Mouse (Mus musculus) myocyte (in vitro differentiated cells): ENCODE results near the gene Vps26b. TPM values are rescaled to one million over a fixed set of nuclear protein-coding genes. Genes with fewer than 3 reads are reported as not detected.

ENCODE experiments used
- H3K27me3 ChIP-seq: one replicate; pipeline ENCODE4 v1.6.1; 2011; ENCODE audit not compliant: control insufficient read depth, insufficient read depth, insufficient read length
- H3K36me3 ChIP-seq: one replicate; pipeline ENCODE4 v1.6.1; 2011; ENCODE audit not compliant: control insufficient read depth, insufficient read depth
- H3K4me2 ChIP-seq: one replicate; pipeline ENCODE4 v1.6.1; 2011; ENCODE audit warnings: low read depth, control low read depth
- H3K4me3 ChIP-seq: one replicate; pipeline ENCODE4 v1.5.1; 2011; ENCODE audit warnings: mild to moderate bottlenecking, control low read depth, moderate library complexity
- H3K79me2 ChIP-seq: one replicate; pipeline ENCODE4 v1.6.1; 2011; ENCODE audit not compliant: control insufficient read depth, insufficient read depth
- H3ac ChIP-seq: one replicate; pipeline ENCODE4 v1.6.1; 2011; ENCODE audit not compliant: control insufficient read depth, insufficient read length
- CEBPB ChIP-seq: IDR thresholded peaks from 2 replicates; pipeline ENCODE4 v1.6.1; 2011; ENCODE audit warnings: mild to moderate bottlenecking, moderate library complexity; ENCODE audit not compliant: poor library complexity, insufficient read depth, severe bottlenecking
- E2F4 ChIP-seq: IDR thresholded peaks from one replicate; pipeline ENCODE4 v1.6.1; 2011; ENCODE audit warnings: mild to moderate bottlenecking, control low read depth, moderate library complexity; ENCODE audit not compliant: insufficient read depth
- MAX ChIP-seq: IDR thresholded peaks from one replicate; pipeline ENCODE4 v1.6.1; 2011; ENCODE audit warnings: low read depth, mild to moderate bottlenecking, control low read depth
- MYOD1 ChIP-seq, 3 experiments: IDR thresholded peaks; one replicate each; pipeline ENCODE4 v1.6.1; 2011; ENCODE audit warnings: control low read depth in 2 of 3, low read depth in 2 of 3, mild to moderate bottlenecking in 2 of 3, moderate library complexity in 1 of 3; ENCODE audit not compliant: insufficient read length in 2 of 3, control insufficient read depth in 1 of 3
- MYOG ChIP-seq, 3 experiments: IDR thresholded peaks; one replicate each; pipeline ENCODE4 v1.6.1; 2011; ENCODE audit warnings: control low read depth in 2 of 3, low read depth in 2 of 3, mild to moderate bottlenecking in 2 of 3; ENCODE audit not compliant: insufficient read length in 2 of 3, control insufficient read depth in 1 of 3, insufficient read depth in 1 of 3
- POLR2A ChIP-seq: IDR thresholded peaks from one replicate; pipeline ENCODE4 v1.6.1; 2011; ENCODE audit warnings: low read depth, mild to moderate bottlenecking, control low read depth, moderate library complexity; ENCODE audit not compliant: insufficient read length
- POLR2AphosphoS2 ChIP-seq: IDR thresholded peaks from one replicate; pipeline ENCODE4 v1.6.1; 2011; ENCODE audit warnings: low read depth, control low read depth; ENCODE audit not compliant: insufficient read length
- REST ChIP-seq: IDR thresholded peaks from one replicate; pipeline ENCODE4 v1.6.1; 2011; ENCODE audit warnings: mild to moderate bottlenecking, control low read depth, moderate library complexity; ENCODE audit not compliant: insufficient read depth, insufficient read length
- SRF ChIP-seq: IDR thresholded peaks from one replicate; pipeline ENCODE4 v1.6.1; 2011; ENCODE audit warnings: low read depth; ENCODE audit not compliant: control insufficient read depth, insufficient read length
- TCF12 ChIP-seq: IDR thresholded peaks from one replicate; pipeline ENCODE4 v1.6.1; 2011; ENCODE audit warnings: mild to moderate bottlenecking, control low read depth; ENCODE audit not compliant: poor library complexity, insufficient read depth, severe bottlenecking
- TCF3 ChIP-seq: IDR thresholded peaks from one replicate; pipeline ENCODE4 v1.6.1; 2011; ENCODE audit warnings: low read depth, control low read depth; ENCODE audit not compliant: insufficient read length
- USF1 ChIP-seq: IDR thresholded peaks from one replicate; pipeline ENCODE4 v1.6.1; 2011; ENCODE audit warnings: low read depth, mild to moderate bottlenecking, control low read depth, moderate library complexity
- polyA plus RNA-seq: library from polyadenylated mRNA; unstranded; fragments of >200 nt; fragmentation: generic; extraction: Trizol; gene quantifications from one replicate; pipeline ENCODE4 v1.2.1, GENCODE M21; 2012; ENCODE audit warnings: missing spikeins

Gene Vps26b
- polyA plus RNA-seq, 1 experiment = 31.7 TPM

GRCm38 (mm10) chr9:26985090-26985613, 44.7 kb downstream of the Vps26b start:
- peaks cover 23% of the 10 kb centered on the region for H3K36me3 ChIP-seq
- no peak for TF ChIP-seq USF1
- TF ChIP-seq TCF12 = no peak
- TF ChIP-seq MYOG (IDR thresholded peaks at IDR 0.05; ENCODE audit: control insufficient read depth in 1 of 3, insufficient read depth in 1 of 3, insufficient read length in 2 of 3, low read depth in 2 of 3) = no peak
- no peak for TF ChIP-seq CEBPB
- TF ChIP-seq POLR2A = no peak
- TF ChIP-seq SRF = no peak
- no peak for TF ChIP-seq TCF3
- TF ChIP-seq E2F4 = no peak
- no peak for TF ChIP-seq MYOD1 (IDR thresholded peaks at IDR 0.05; ENCODE audit: control insufficient read depth in 1 of 3, insufficient read length in 2 of 3, low read depth in 2 of 3)
- no peak for TF ChIP-seq MAX
- TF ChIP-seq REST = no peak
- TF ChIP-seq POLR2AphosphoS2 = no peak

GRCm38 (mm10) chr9:26978776-26979175, 51.1 kb downstream of the Vps26b start:
- Histone ChIP-seq H3ac (no peak overlapping the region), H3K4me2 (no peak overlapping the region), H3K27me3 (no peaks in the 10 kb centered on the region), H3K79me2 (no peaks in the 10 kb centered on the region), H3K4me3 (no peak overlapping the region), H3K36me3 (peaks cover 23% of the 10 kb centered on the region)
- no peak for TF ChIP-seq MYOD1 (IDR thresholded peaks at IDR 0.05; ENCODE audit: control insufficient read depth in 1 of 3, insufficient read length in 2 of 3, low read depth in 2 of 3)
- TF ChIP-seq CEBPB = no peak
- TF ChIP-seq MAX = no peak
- no peak for TF ChIP-seq TCF3
- no peak for TF ChIP-seq POLR2A

More at GRCm38 (mm10) chr9:26985090-26985613, 44.7 kb downstream of the Vps26b start:
- Histone ChIP-seq H3K4me3 (no peak overlapping the region), H3K27me3 (no peaks in the 10 kb centered on the region), H3ac (no peak overlapping the region), H3K79me2 (no peaks in the 10 kb centered on the region), H3K4me2 (no peak overlapping the region)

GRCm38 (mm10) chr9:26977754-26978153, 52.1 kb downstream of the Vps26b start:
- H3K27me3 ChIP-seq = no peaks in the 10 kb centered on the region
- H3K4me3 ChIP-seq = no peak overlapping the region
- no peak overlapping the region for H3ac ChIP-seq
- H3K79me2 ChIP-seq = no peaks in the 10 kb centered on the region
- TF ChIP-seq POLR2AphosphoS2 = no peak
- TF ChIP-seq USF1 = no peak
- no peak for TF ChIP-seq MAX
- TF ChIP-seq SRF = no peak
- no peak for TF ChIP-seq REST
- H3K36me3 ChIP-seq = peaks cover 24% of the 10 kb centered on the region
- no peak overlapping the region for H3K4me2 ChIP-seq

Other genes starting within 250 kb of the Vps26b start
- not detected for gene Glb1l2, start 223.6 kb downstream of the Vps26b start, polyA plus RNA-seq
- gene Glb1l3, start 169.2 kb downstream of the Vps26b start, polyA plus RNA-seq = not detected
- gene Gm1110, start 107.0 kb downstream of the Vps26b start, polyA plus RNA-seq = not detected
- gene Acad8, start 30.5 kb downstream of the Vps26b start, polyA plus RNA-seq = 18.5 TPM
- gene Thyn1, start 30.4 kb downstream of the Vps26b start, polyA plus RNA-seq = 68.6 TPM
- 4.3 TPM for gene Ncapd3, start 110 bp upstream of the Vps26b start, polyA plus RNA-seq
- 22.9 TPM for gene Jam3, start 125.4 kb upstream of the Vps26b start, polyA plus RNA-seq